Mouse (Mus musculus): ENCODE measurements around the gene Shkbp1.
A peak's percentile ranks its signal among the peaks of the same experiment; 100 is the strongest.

GRCm38 (mm10) chr7:27329326-27329947 is 26.4 kb downstream of the Shkbp1 start:
- no peak for TF ChIP-seq POLR2A (IDR thresholded peaks at IDR 0.05; ENCODE audit: low read depth, low read length)
- peak; percentile 77 for TF ChIP-seq CTCF (IDR thresholded peaks at IDR 0.05; ENCODE audit: borderline replicate concordance, insufficient read depth, low read length)
